Mouse (Mus musculus): ENCODE measurements around the gene Bsg.

The Bsg gene

GRCm38 (mm10) chr10:79704065-79704969, at the start of gene Bsg:
Gene Bsg, plus strand, starts transcription at chr10:79704491.
- peak; percentile 99 for DNase-seq (ENCODE audit: low spot score)

GRCm38 (mm10) chr10:79654946-79655395, 49.3 kb upstream of the Bsg start:
- DNase-seq (ENCODE audit: low spot score) = no peak

- DNase-seq (ENCODE audit: low spot score) = no peak
These were observed 45.5 kb upstream of the Bsg start for GRCm38 (mm10) chr10:79658829-79659228.

GRCm38 (mm10) chr10:79660298-79660697, 44.0 kb upstream of the Bsg start:
- no peak for DNase-seq (ENCODE audit: low spot score)

- no peak for DNase-seq (ENCODE audit: low spot score)
These were observed 42.4 kb upstream of the Bsg start for GRCm38 (mm10) chr10:79661861-79662260.

- no peak for DNase-seq (ENCODE audit: low spot score)
These were observed 40.1 kb upstream of the Bsg start, which contains the start of gene Madcam1 for GRCm38 (mm10) chr10:79664131-79664665. Gene Madcam1, plus strand, starts transcription at chr10:79664559.

- DNase-seq (ENCODE audit: low spot score) = no peak
These were observed 39.2 kb upstream of the Bsg start for GRCm38 (mm10) chr10:79665051-79665450.

- DNase-seq (ENCODE audit: low spot score) = no peak
These were observed 37.8 kb upstream of the Bsg start for GRCm38 (mm10) chr10:79666493-79666892.

GRCm38 (mm10) chr10:79668076-79668475, 36.2 kb upstream of the Bsg start:
- no peak for DNase-seq (ENCODE audit: low spot score)

GRCm38 (mm10) chr10:79668771-79669575, 35.3 kb upstream of the Bsg start, which contains the start of gene Tpgs1:
Gene Tpgs1, plus strand, starts transcription at chr10:79669369.
- DNase-seq (ENCODE audit: low spot score) = peak; percentile 82

GRCm38 (mm10) chr10:79669576-79670057, 34.7 kb upstream of the Bsg start:
- peak; percentile 45 for DNase-seq (ENCODE audit: low spot score)

GRCm38 (mm10) chr10:79670071-79670888, 34.0 kb upstream of the Bsg start:
- DNase-seq (ENCODE audit: low spot score) = no peak

- no peak for DNase-seq (ENCODE audit: low spot score)
These were observed 32.7 kb upstream of the Bsg start for GRCm38 (mm10) chr10:79671396-79672087.

- no peak for DNase-seq (ENCODE audit: low spot score)
These were observed 32.2 kb upstream of the Bsg start for GRCm38 (mm10) chr10:79672088-79672455.

GRCm38 (mm10) chr10:79673054-79673453, 31.2 kb upstream of the Bsg start:
- no peak for DNase-seq (ENCODE audit: low spot score)

GRCm38 (mm10) chr10:79675346-79676035, 28.8 kb upstream of the Bsg start:
- no peak for DNase-seq (ENCODE audit: low spot score)

- DNase-seq (ENCODE audit: low spot score) = no peak
These were observed 23.4 kb upstream of the Bsg start for GRCm38 (mm10) chr10:79680606-79681495.

GRCm38 (mm10) chr10:79681591-79682245, 22.6 kb upstream of the Bsg start, which contains the start of gene Cdc34:
Gene Cdc34, plus strand, starts transcription at chr10:79682195.
- DNase-seq (ENCODE audit: low spot score) = peak; percentile 100

- no peak for DNase-seq (ENCODE audit: low spot score)
These were observed 21.8 kb upstream of the Bsg start for GRCm38 (mm10) chr10:79682551-79682915.

All from ovary, adult 18-20 months (tissue).